Comparison of ENCODE assay signal across 11 mouse cellular contexts in genomic region chr5:108015422-108015821, GRCm38 (mm10). TPM values are rescaled to one million over a fixed set of nuclear protein-coding genes. Genes with fewer than 3 reads are reported as not detected.
DNase-seq lines count a peak whose midpoint lies in the region; ATAC-seq and TF ChIP-seq lines count a peak whose summit lies in the region.
"Had no signal": no experiment of that assay in that cellular context is flagged by ENCODE, and none has a peak within 500 bp of the region (broad histone marks: within the 10 kb centered on the region; RNA-seq: fewer than 3 reads in every experiment).

No protein-coding gene starts in this region.

- no peak for ATAC-seq in forebrain, embryonic 14.5 days
- ATAC-seq in forebrain, postnatal 0 days: no peak
- ATAC-seq in granulocyte monocyte progenitor cell, adult 5-6 weeks (replicated peaks; ENCODE audit: poor library complexity, severe bottlenecking): no peak

- 71% methylated on average over 7 of the region's 7 CpGs for WGBS in forebrain, embryonic 14.5 days
- WGBS in forebrain, postnatal 0 days: 56% methylated on average over 7 of the region's 7 CpGs

- no peak for TF ChIP-seq RAD21 in MEL (IDR thresholded peaks at IDR 0.05; ENCODE audit: low read depth, low read length)

- peak; percentile 45 to 50 for TF ChIP-seq EP300 in MEL (IDR thresholded peaks at IDR 0.05; ENCODE audit: low read depth in 1 of 2, low read length in 2 of 2)

- no peak for TF ChIP-seq POLR2A in MEL (IDR thresholded peaks at IDR 0.05; ENCODE audit: control insufficient read depth in 1 of 2, insufficient read depth in 1 of 2, low read depth in 1 of 2, low read length in 2 of 2, poor library complexity in 1 of 2)

- intact Hi-C loops in heart, postnatal 36 days (cut with DNase I): no loop called here

- peak; percentile 16 for DNase-seq in forebrain, embryonic 14.5 days (ENCODE audit: low spot score)
- no peak for DNase-seq in forebrain, postnatal 0 days
- DNase-seq in MEL (ENCODE audit: low read depth, low spot score): peak; percentile 62
- peak; percentile 89 for DNase-seq in fibroblast of lung, adult 2 months (ENCODE audit: low read depth)
- DNase-seq in heart, postnatal 36 days: peak; percentile 42 to 51
- no peak for DNase-seq in ovary, adult 18-20 months (ENCODE audit: low spot score)
- no peak for DNase-seq in spleen, postnatal 4 days (ENCODE audit: low spot score in 2 of 2)
- DNase-seq: cerebellum, adult 11-12 months had no signal

- H3K9ac ChIP-seq in forebrain, embryonic 14.5 days (ENCODE audit: low read length): no peak overlapping the region
- H3K9ac ChIP-seq in forebrain, postnatal 0 days: no peak overlapping the region
- H3K9ac ChIP-seq in MEL (ENCODE audit: control insufficient read depth, low read depth, low read length, poor library complexity, severe bottlenecking): no peak overlapping the region
- H3K9ac ChIP-seq: liver, embryonic 15.5 days had no signal

- no peaks in the 10 kb centered on the region for H3K4me1 ChIP-seq in forebrain, embryonic 14.5 days (ENCODE audit: control insufficient read depth, insufficient read depth, low read length)
- no peaks in the 10 kb centered on the region for H3K4me1 ChIP-seq in forebrain, postnatal 0 days (ENCODE audit: insufficient read depth)
- H3K4me1 ChIP-seq in MEL (ENCODE audit: control insufficient read depth in 1 of 2, insufficient read depth in 2 of 2, low read length in 2 of 2): no peaks in the 10 kb centered on the region; a peak in 1 of 4 replicates
- H3K4me1 ChIP-seq: liver, embryonic 15.5 days had no signal

- no peaks in the 10 kb centered on the region for H3K36me3 ChIP-seq in forebrain, embryonic 14.5 days (ENCODE audit: control insufficient read depth, insufficient read depth, low read length)
- no peaks in the 10 kb centered on the region for H3K36me3 ChIP-seq in forebrain, postnatal 0 days (ENCODE audit: insufficient read depth)
- peaks cover 0 to 8% of the 10 kb centered on the region in 2 experiments; a peak in 2 of 4 replicates for H3K36me3 ChIP-seq in MEL (ENCODE audit: control insufficient read depth in 1 of 2, insufficient read depth in 2 of 2, low read length in 2 of 2)
- H3K36me3 ChIP-seq: liver, embryonic 15.5 days had no signal

- no peak overlapping the region for H3K4me2 ChIP-seq in forebrain, embryonic 14.5 days (ENCODE audit: low read length)
- no peak overlapping the region for H3K4me2 ChIP-seq in forebrain, postnatal 0 days (ENCODE audit: low read depth)
- H3K4me2 ChIP-seq: liver, embryonic 15.5 days; midbrain, embryonic 11.5 days had no signal

- H3K27me3 ChIP-seq in forebrain, embryonic 14.5 days (replicated peaks; ENCODE audit: control insufficient read depth, insufficient read depth, low read length): no peaks in the 10 kb centered on the region
- H3K27me3 ChIP-seq in forebrain, postnatal 0 days (ENCODE audit: insufficient read depth, low read length): no peaks in the 10 kb centered on the region
- no peaks in the 10 kb centered on the region for H3K27me3 ChIP-seq in MEL (ENCODE audit: control insufficient read depth in 1 of 2, insufficient read depth in 2 of 2, low read length in 2 of 2)

- no peak overlapping the region for H3K4me3 ChIP-seq in forebrain, embryonic 14.5 days (ENCODE audit: low read depth, low read length)
- no peak overlapping the region for H3K4me3 ChIP-seq in forebrain, postnatal 0 days (ENCODE audit: low read depth, low read length)
- H3K4me3 ChIP-seq in MEL (ENCODE audit: control insufficient read depth in 1 of 2, insufficient read depth in 1 of 2, low read depth in 2 of 2, low read length in 2 of 2): no peak overlapping the region
- H3K4me3 ChIP-seq: liver, embryonic 15.5 days had no signal

- no peak overlapping the region for H3K27ac ChIP-seq in forebrain, embryonic 14.5 days (ENCODE audit: low read depth, low read length)
- H3K27ac ChIP-seq in forebrain, postnatal 0 days (ENCODE audit: low read depth, low read length): no peak overlapping the region
- H3K27ac ChIP-seq in MEL (ENCODE audit: control insufficient read depth, low read depth, low read length): no peak overlapping the region
- H3K27ac ChIP-seq: liver, embryonic 15.5 days had no signal

- no peaks in the 10 kb centered on the region for H3K79me2 ChIP-seq in MEL (ENCODE audit: control insufficient read depth, insufficient read depth, low read length, poor library complexity)

- TF ChIP-seq CTCF in forebrain, postnatal 0 days (IDR thresholded peaks at IDR 0.05; ENCODE audit: low read depth): no peak
- TF ChIP-seq CTCF in MEL (IDR thresholded peaks at IDR 0.05 in 2 of 3, conservative IDR thresholded peaks at IDR 0.05 in 1 of 3; ENCODE audit: control insufficient read depth in 1 of 3, insufficient read depth in 1 of 3, low read depth in 2 of 3, low read length in 3 of 3, poor library complexity in 1 of 3, severe bottlenecking in 1 of 3): no peak

- H3K9me3 ChIP-seq in forebrain, embryonic 14.5 days (replicated peaks; ENCODE audit: control insufficient read depth, low read length): no peaks in the 10 kb centered on the region
- H3K9me3 ChIP-seq in forebrain, postnatal 0 days (ENCODE audit: low read length): no peaks in the 10 kb centered on the region
- no peaks in the 10 kb centered on the region for H3K9me3 ChIP-seq in MEL (replicated peaks; ENCODE audit: insufficient read depth, low read length)
- H3K9me3 ChIP-seq: liver, embryonic 15.5 days had no signal

TF ChIP-seq in MEL, 35 proteins besides CTCF, POLR2A, EP300 and RAD21:
- TF ChIP-seq GABPA (IDR thresholded peaks at IDR 0.05; ENCODE audit: low read depth, low read length) (no peak), ETS1 (IDR thresholded peaks at IDR 0.05; ENCODE audit: low read depth, low read length) (peak; percentile 53), ZNF384 (IDR thresholded peaks at IDR 0.05; ENCODE audit: low read depth, low read length) (no peak), GATA1 (IDR thresholded peaks at IDR 0.05; ENCODE audit: low read depth, low read length) (peak; percentile 57; the same call in 1 of the 2 replicates), POLR2AphosphoS2 (IDR thresholded peaks at IDR 0.05; ENCODE audit: low read length) (no peak), JUND (IDR thresholded peaks at IDR 0.05; ENCODE audit: low read depth, low read length) (no peak), TCF12 (IDR thresholded peaks at IDR 0.05; ENCODE audit: low read depth, low read length) (peak; percentile 34; the same call in 1 of the 2 replicates), RCOR1 (IDR thresholded peaks at IDR 0.05; ENCODE audit: low read depth, low read length) (0 out of 2 replicates have a peak, but pooled peaks have one; percentile 38)

RNA-seq across cellular contexts. Expression of gene Fam69a, which starts 28.5 kb away (rescaled TPM):
- polyA plus RNA-seq in forebrain, embryonic 14.5 days (2014; fragmentation: Nextera tagmentation; extraction: Ambion mirVana): 34.1 and 34.2 TPM in 2 replicates
- 23.9 and 28.5 TPM in 2 replicates for total RNA-seq in forebrain, postnatal 0 days (2014; rRNA removed)
- polyA plus RNA-seq in forebrain, postnatal 0 days (2015; fragmentation: Nextera tagmentation; extraction: Ambion mirVana): 47.8 and 60.9 TPM in 2 replicates
- 8.0 and 10.6 TPM in 2 replicates for total RNA-seq in MEL (2012; rRNA removed)
- 1 to 10 TPM in 1 of 2 experiments, not detected in 1; 8.5 TPM for polyA plus RNA-seq in MEL (2012; ENCODE audit: insufficient read depth in 1 of 2, insufficient read length in 2 of 2, low read depth in 1 of 2, low replicate concordance in 2 of 2, missing spikeins in 1 of 2)
- total RNA-seq in heart, postnatal 36 days (2021): 1 to 10 TPM; 8.2 to 8.9 TPM
- total RNA-seq in granulocyte monocyte progenitor cell, adult 5-6 weeks (2014; fragmentation: Nextera tagmentation): 21.8 and 32.0 TPM in 2 replicates
- total RNA-seq in granulocyte monocyte progenitor cell, adult 5-6 weeks (2017): 16.8 and 22.9 TPM in 2 replicates

RNA-seq across cellular contexts. Expression of gene Mtf2, which starts 50.1 kb away (rescaled TPM):
- 128 and 139 TPM in 2 replicates for polyA plus RNA-seq in forebrain, embryonic 14.5 days (2014; fragmentation: Nextera tagmentation; extraction: Ambion mirVana)
- 75.1 and 96.2 TPM in 2 replicates for total RNA-seq in forebrain, postnatal 0 days (2014; rRNA removed)
- polyA plus RNA-seq in forebrain, postnatal 0 days (2015; fragmentation: Nextera tagmentation; extraction: Ambion mirVana): 49.0 and 61.9 TPM in 2 replicates
- 99.7 and 103 TPM in 2 replicates for total RNA-seq in MEL (2012; rRNA removed)
- 100 to 1,000 TPM in 1 of 2 experiments, 10 to 100 TPM in 1; 69.9 to 263 TPM for polyA plus RNA-seq in MEL (2012; ENCODE audit: insufficient read depth in 1 of 2, insufficient read length in 2 of 2, low read depth in 1 of 2, low replicate concordance in 2 of 2, missing spikeins in 1 of 2)
- total RNA-seq in heart, postnatal 36 days (2021): 10 to 100 TPM; 10.8 to 13.8 TPM
- total RNA-seq in granulocyte monocyte progenitor cell, adult 5-6 weeks (2014; fragmentation: Nextera tagmentation): 77.6 and 89.9 TPM in 2 replicates
- 131 and 135 TPM in 2 replicates for total RNA-seq in granulocyte monocyte progenitor cell, adult 5-6 weeks (2017)

Comparison
In these comparisons a context has a peak if more than half of its experiments do, and no peak if none do; other contexts are left out.
1. DNase-seq: peak in forebrain, embryonic 14.5 days (single experiment), MEL (single experiment), fibroblast of lung, adult 2 months (single experiment) and heart, postnatal 36 days (2 of 2); none in forebrain, postnatal 0 days (single experiment), ovary, adult 18-20 months (single experiment) and spleen, postnatal 4 days (0 of 2).